Mouse (Mus musculus): ENCODE data around the gene Efcab11. TPM values are rescaled to one million over a fixed set of nuclear protein-coding genes. Genes with fewer than 3 reads are reported as not detected.
A peak's percentile ranks its signal among the peaks of the same experiment; 100 is the strongest.

The Efcab11 gene
- polyA plus RNA-seq, 1 experiment, result 0.84 TPM

DNA sequence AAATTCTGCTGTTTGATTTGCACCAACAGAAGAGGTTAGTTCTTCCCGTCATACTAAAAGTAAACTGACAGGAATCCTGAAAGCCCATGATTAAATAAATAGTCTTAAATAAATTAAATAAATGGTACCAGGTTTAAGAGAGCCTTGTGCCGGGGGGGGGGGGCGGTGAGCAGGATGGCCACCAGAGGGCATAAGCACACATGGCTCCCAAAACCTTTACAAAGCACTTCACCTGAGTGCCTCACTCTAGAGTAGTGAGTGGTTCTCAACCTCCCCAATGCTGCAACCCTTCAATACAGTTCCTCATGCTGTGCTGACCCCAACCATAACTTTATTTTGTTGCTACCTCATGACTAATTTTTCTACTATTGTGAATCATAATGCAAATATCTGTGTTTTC, 15.8 kb upstream of the Efcab11 start:
- no peak for DNase-seq
- Histone ChIP-seq H3K4me1 (ENCODE audit: control insufficient read depth, insufficient read depth, low read length) (no peaks in the 10 kb centered on the region), H3K27ac (ENCODE audit: insufficient read depth, low read length) (no peak overlapping the region), H3K4me3 (replicated peaks; ENCODE audit: insufficient read depth, low read depth, low read length) (no peak overlapping the region), H3K27me3 (ENCODE audit: control insufficient read depth, insufficient read depth, low read length) (no peaks in the 10 kb centered on the region)
- 29% methylated on average over 3 of the region's 3 CpGs for whole genome bisulfite sequencing
- TF ChIP-seq POLR2A (IDR thresholded peaks at IDR 0.05; ENCODE audit: borderline replicate concordance, insufficient read depth, low read length) (no peak), CTCF (IDR thresholded peaks at IDR 0.05; ENCODE audit: borderline replicate concordance, insufficient read depth, low read depth, low read length) (peak; percentile 32; the same call in 1 of the 2 replicates)

GRCm38 (mm10) chr12:99898248-99898870, 14.1 kb upstream of the Efcab11 start:
- Histone ChIP-seq H3K27ac (ENCODE audit: insufficient read depth, low read length) (no peak overlapping the region), H3K4me3 (replicated peaks; ENCODE audit: insufficient read depth, low read depth, low read length) (no peak overlapping the region), H3K4me1 (ENCODE audit: control insufficient read depth, insufficient read depth, low read length) (no peaks in the 10 kb centered on the region), H3K27me3 (ENCODE audit: control insufficient read depth, insufficient read depth, low read length) (no peaks in the 10 kb centered on the region)
- WGBS, result 68% methylated on average over 16 of the region's 16 CpGs
- DNase-seq, result no peak
- TF ChIP-seq CTCF (IDR thresholded peaks at IDR 0.05; ENCODE audit: borderline replicate concordance, insufficient read depth, low read depth, low read length) (no peak), POLR2A (IDR thresholded peaks at IDR 0.05; ENCODE audit: borderline replicate concordance, insufficient read depth, low read length) (no peak)

- 71% methylated on average over 4 of the region's 4 CpGs for WGBS
- no peak overlapping the region for H3K4me3 ChIP-seq (replicated peaks; ENCODE audit: insufficient read depth, low read depth, low read length)
- no peaks in the 10 kb centered on the region for H3K27me3 ChIP-seq (ENCODE audit: control insufficient read depth, insufficient read depth, low read length)
- no peak for TF ChIP-seq CTCF (IDR thresholded peaks at IDR 0.05; ENCODE audit: borderline replicate concordance, insufficient read depth, low read depth, low read length)
- TF ChIP-seq POLR2A (IDR thresholded peaks at IDR 0.05; ENCODE audit: borderline replicate concordance, insufficient read depth, low read length), result no peak
- no peak for DNase-seq
- no peaks in the 10 kb centered on the region for H3K4me1 ChIP-seq (ENCODE audit: control insufficient read depth, insufficient read depth, low read length)
- H3K27ac ChIP-seq (ENCODE audit: insufficient read depth, low read length), result no peak overlapping the region
Observed at GRCm38 (mm10) chr12:99897846-99898245, 13.6 kb upstream of the Efcab11 start.

- DNase-seq, result no peak
- H3K27me3 ChIP-seq (ENCODE audit: control insufficient read depth, insufficient read depth, low read length), result no peaks in the 10 kb centered on the region
- TF ChIP-seq POLR2A (IDR thresholded peaks at IDR 0.05; ENCODE audit: borderline replicate concordance, insufficient read depth, low read length) (no peak), CTCF (IDR thresholded peaks at IDR 0.05; ENCODE audit: borderline replicate concordance, insufficient read depth, low read depth, low read length) (no peak)
- WGBS, result 37% methylated on average over 8 of the region's 8 CpGs
- H3K27ac ChIP-seq (ENCODE audit: insufficient read depth, low read length), result no peak overlapping the region
- H3K4me3 ChIP-seq (replicated peaks; ENCODE audit: insufficient read depth, low read depth, low read length), result peak overlapping the region; percentile 78
- no peaks in the 10 kb centered on the region for H3K4me1 ChIP-seq (ENCODE audit: control insufficient read depth, insufficient read depth, low read length)
Observed at GRCm38 (mm10) chr12:99885282-99885901, 1.2 kb upstream of the Efcab11 start.

DNA sequence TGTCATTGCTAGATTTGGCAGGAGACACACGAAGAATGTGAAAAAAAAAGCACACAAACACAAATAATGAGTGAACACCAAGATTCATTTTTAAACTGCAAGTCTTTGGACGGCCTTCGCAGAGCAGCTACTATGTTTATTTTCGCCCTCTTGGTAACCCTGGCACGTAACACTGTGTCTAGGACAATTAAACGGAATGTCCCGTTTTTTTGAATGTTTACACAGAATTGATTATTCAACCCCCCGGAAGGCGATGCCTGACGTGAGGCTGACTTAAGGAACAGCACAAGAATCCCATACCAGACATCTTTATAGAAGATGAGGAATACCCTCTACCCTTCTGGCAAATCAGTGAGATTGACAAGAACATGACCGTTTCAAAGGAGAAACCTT, 530 bp downstream of the Efcab11 start:
- TF ChIP-seq POLR2A (IDR thresholded peaks at IDR 0.05; ENCODE audit: borderline replicate concordance, insufficient read depth, low read length) (no peak), CTCF (IDR thresholded peaks at IDR 0.05; ENCODE audit: borderline replicate concordance, insufficient read depth, low read depth, low read length) (no peak)
- H3K27ac ChIP-seq (ENCODE audit: insufficient read depth, low read length), result peak overlapping the region; percentile 78; the same call in 1 of the 2 replicates
- peak in 1 of 2 experiments; percentile 26 for DNase-seq
- no peaks in the 10 kb centered on the region for H3K27me3 ChIP-seq (ENCODE audit: control insufficient read depth, insufficient read depth, low read length)
- peak overlapping the region; percentile 71 for H3K4me3 ChIP-seq (replicated peaks; ENCODE audit: insufficient read depth, low read depth, low read length)
- under 1% methylated on average over 11 of the region's 11 CpGs for WGBS
- no peaks in the 10 kb centered on the region for H3K4me1 ChIP-seq (ENCODE audit: control insufficient read depth, insufficient read depth, low read length)

GRCm38 (mm10) chr12:99883000-99883712, 1.1 kb downstream of the Efcab11 start:
- DNase-seq, result peak; percentile 80 to 84
- Histone ChIP-seq H3K4me3 (replicated peaks; ENCODE audit: insufficient read depth, low read depth, low read length) (peak overlapping the region; percentile 71), H3K27me3 (ENCODE audit: control insufficient read depth, insufficient read depth, low read length) (no peaks in the 10 kb centered on the region), H3K4me1 (ENCODE audit: control insufficient read depth, insufficient read depth, low read length) (no peaks in the 10 kb centered on the region), H3K27ac (ENCODE audit: insufficient read depth, low read length) (no peak overlapping the region)
- TF ChIP-seq CTCF (IDR thresholded peaks at IDR 0.05; ENCODE audit: borderline replicate concordance, insufficient read depth, low read depth, low read length), result no peak
- TF ChIP-seq POLR2A (IDR thresholded peaks at IDR 0.05; ENCODE audit: borderline replicate concordance, insufficient read depth, low read length), result no peak
- 1% methylated on average over 38 of the region's 38 CpGs for WGBS

GRCm38 (mm10) chr12:99874609-99875008, 9.6 kb downstream of the Efcab11 start:
- WGBS, result 50% methylated on average over 6 of the region's 6 CpGs
- Histone ChIP-seq H3K4me3 (replicated peaks; ENCODE audit: insufficient read depth, low read depth, low read length) (no peak overlapping the region), H3K27ac (ENCODE audit: insufficient read depth, low read length) (no peak overlapping the region), H3K4me1 (ENCODE audit: control insufficient read depth, insufficient read depth, low read length) (no peaks in the 10 kb centered on the region), H3K27me3 (ENCODE audit: control insufficient read depth, insufficient read depth, low read length) (no peaks in the 10 kb centered on the region)
- no peak for DNase-seq
- no peak for TF ChIP-seq POLR2A (IDR thresholded peaks at IDR 0.05; ENCODE audit: borderline replicate concordance, insufficient read depth, low read length)
- TF ChIP-seq CTCF (IDR thresholded peaks at IDR 0.05; ENCODE audit: borderline replicate concordance, insufficient read depth, low read depth, low read length), result no peak
